Mouse (Mus musculus) heart, embryonic 13.5 days (tissue): ENCODE data around the gene Hdgf. TPM values are rescaled to one million over a fixed set of nuclear protein-coding genes. Genes with fewer than 3 reads are reported as not detected.

ENCODE experiments used
- ATAC-seq: fragments of 200-750 bp; cut with Nextera tagmentation; 2 replicates; pipeline ENCODE4 v1.8.0; 2017; ENCODE audit warnings: moderate TSS enrichment; ENCODE audit not compliant: insufficient number of reproducible peaks, low FRiP score, low TSS enrichment; ENCODE audit errors: extremely low read depth
- H3K27ac ChIP-seq: fragments of 300-500 bp; sonication (generic); replicated peaks from 2 replicates; pipeline ENCODE4 v1.5.1; 2015; ENCODE audit warnings: moderate library complexity, mild to moderate bottlenecking, inconsistent platforms
- H3K27me3 ChIP-seq: fragments of 300-500 bp; sonication (generic); replicated peaks from 2 replicates; pipeline ENCODE4 v1.6.1; 2015; ENCODE audit warnings: mild to moderate bottlenecking, inconsistent platforms
- H3K36me3 ChIP-seq: fragments of 300-500 bp; sonication (generic); 2 replicates; pipeline ENCODE4 v1.6.1; 2015; ENCODE audit warnings: mild to moderate bottlenecking, inconsistent platforms
- H3K4me1 ChIP-seq: fragments of 300-500 bp; sonication (generic); 2 replicates; pipeline ENCODE4 v1.6.1; 2015; ENCODE audit warnings: inconsistent platforms
- H3K4me2 ChIP-seq: fragments of 300-500 bp; sonication (generic); 2 replicates; pipeline ENCODE4 v1.6.1; 2015; ENCODE audit warnings: inconsistent platforms, mild to moderate bottlenecking, moderate library complexity
- H3K4me3 ChIP-seq: fragments of 300-500 bp; sonication (generic); 2 replicates; pipeline ENCODE4 v1.5.1; 2015; ENCODE audit warnings: moderate library complexity, mild to moderate bottlenecking, inconsistent platforms
- H3K9ac ChIP-seq: fragments of 300-500 bp; sonication (generic); 2 replicates; pipeline ENCODE4 v1.6.1; 2015; ENCODE audit warnings: inconsistent platforms, mild to moderate bottlenecking, moderate library complexity
- H3K9me3 ChIP-seq: fragments of 300-500 bp; sonication (generic); 2 replicates; pipeline ENCODE4 v1.6.1; 2016; ENCODE audit warnings: inconsistent platforms
- WGBS: fragments of 180-500 bp; shearing (Covaris S2); methylation state at CpG from one replicate; pipeline ENCODE4 v1.1.7; 2015; ENCODE audit warnings: mixed read lengths; 5-methylcytosine and 5-hydroxymethylcytosine counted together
- polyA plus RNA-seq: library from polyadenylated mRNA; unstranded; fragments of >200 nt; fragmentation: Nextera tagmentation; extraction: Ambion mirVana; gene quantifications from 2 replicates; pipeline ENCODE4 v1.2.1, GENCODE M21; 2015

The Hdgf gene
- polyA plus RNA-seq, 1 experiment from 2014 or later, result 127 TPM

DNA sequence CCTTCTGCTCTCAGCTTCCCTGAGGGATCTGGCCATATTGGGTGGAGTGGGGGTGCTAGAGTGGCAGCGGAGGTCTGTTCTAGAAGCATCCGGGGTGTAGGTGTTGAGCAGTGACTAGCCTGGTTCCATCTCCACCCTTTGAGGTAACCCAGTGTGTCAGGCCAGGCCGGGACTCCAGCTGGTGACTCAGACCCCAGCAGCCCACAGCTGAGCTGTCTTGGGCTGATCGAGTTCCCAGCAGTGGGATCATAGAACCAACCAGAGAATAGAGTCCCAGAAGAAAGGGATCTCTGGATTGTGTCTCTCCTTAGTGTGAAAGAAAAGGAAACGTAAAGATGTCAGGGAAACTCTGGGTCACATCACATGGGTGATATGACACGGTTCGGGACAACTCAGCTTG, 53.2 kb downstream of the Hdgf start:
- H3K4me3 ChIP-seq, result no peak overlapping the region
- H3K4me1 ChIP-seq, result peaks cover 27% of the 10 kb centered on the region
- no peaks in the 10 kb centered on the region for H3K36me3 ChIP-seq
- WGBS, result 61% methylated on average over 7 of the region's 7 CpGs
- H3K9ac ChIP-seq, result no peak overlapping the region
- ATAC-seq, result no peak
- H3K4me2 ChIP-seq, result no peak overlapping the region
- 0 out of 2 replicates have a peak, but pooled peaks cover 4% of the 10 kb centered on the region for H3K27me3 ChIP-seq
- H3K27ac ChIP-seq, result peak overlapping the region; percentile 90; the same call in 1 of the 2 replicates
- H3K9me3 ChIP-seq, result no peaks in the 10 kb centered on the region

- H3K4me1 ChIP-seq, result peaks cover 27% of the 10 kb centered on the region
- H3K9me3 ChIP-seq, result no peaks in the 10 kb centered on the region
- peak overlapping the region; percentile 90 for H3K27ac ChIP-seq
- peak overlapping the region; percentile 85 for H3K9ac ChIP-seq
- H3K4me3 ChIP-seq, result peak overlapping the region; percentile 57
- H3K36me3 ChIP-seq, result no peaks in the 10 kb centered on the region
- H3K27me3 ChIP-seq, result 0 out of 2 replicates have a peak, but pooled peaks cover 4% of the 10 kb centered on the region
- peak overlapping the region; percentile 82 for H3K4me2 ChIP-seq
- WGBS, result 8% methylated on average over 10 of the region's 10 CpGs
- no peak for ATAC-seq
These were observed 54.1 kb downstream of the Hdgf start for GRCm38 (mm10) chr3:87960191-87960585.

DNA sequence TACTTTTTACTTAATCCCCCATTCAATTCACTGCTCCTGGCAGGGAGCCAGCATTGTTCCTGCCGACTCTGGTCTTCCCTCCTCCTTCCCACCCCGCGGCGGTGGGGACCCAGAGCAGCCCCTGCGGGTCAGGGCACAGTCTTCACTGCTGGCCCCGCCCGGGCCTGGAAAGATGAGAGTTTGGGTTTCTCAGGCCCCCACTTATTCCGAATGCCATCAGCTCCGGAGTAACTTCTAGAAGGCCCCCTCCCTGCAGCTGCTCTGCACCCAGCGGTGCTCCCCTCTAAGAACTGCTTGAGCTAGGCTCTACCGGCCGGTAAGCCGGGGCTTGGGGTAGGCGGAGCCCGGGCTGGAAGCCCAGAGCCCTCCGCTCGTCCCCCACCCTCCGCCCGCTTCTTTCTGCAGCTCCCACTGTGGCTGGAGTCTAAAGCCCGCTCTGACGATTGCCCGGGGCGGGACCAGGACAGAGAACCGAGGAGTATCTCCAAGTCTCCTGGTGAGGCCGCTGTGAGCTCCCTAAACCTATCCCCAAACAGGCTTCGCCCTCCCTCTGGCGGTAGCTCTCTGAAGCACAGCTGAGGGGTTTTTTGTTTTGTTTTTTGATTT, 54.6 kb downstream of the Hdgf start:
- H3K9me3 ChIP-seq, result no peaks in the 10 kb centered on the region
- 0 out of 2 replicates have a peak, but pooled peaks cover 4% of the 10 kb centered on the region for H3K27me3 ChIP-seq
- H3K4me2 ChIP-seq, result peak overlapping the region; percentile 82
- H3K27ac ChIP-seq, result peak overlapping the region; percentile 90
- peak; percentile 91 for ATAC-seq
- H3K4me1 ChIP-seq, result peaks cover 27% of the 10 kb centered on the region
- H3K4me3 ChIP-seq, result peak overlapping the region; percentile 57
- peak overlapping the region; percentile 85 for H3K9ac ChIP-seq
- WGBS, result under 1% methylated on average over 27 of the region's 27 CpGs
- no peaks in the 10 kb centered on the region for H3K36me3 ChIP-seq

Other genes with a start within 250 kb of the Hdgf start
- gene Lrrc71, start 157.7 kb upstream of the Hdgf start, polyA plus RNA-seq, result 0.25 TPM in 1 of 2 replicates, not detected in the other
- 0.66 and 1.5 TPM in 2 replicates for gene Ntrk1, start 111.2 kb upstream of the Hdgf start, polyA plus RNA-seq
- gene Insrr, start 109.4 kb upstream of the Hdgf start, polyA plus RNA-seq, result 0.06 and 0.08 TPM in 2 replicates
- gene Pear1, start 82.0 kb upstream of the Hdgf start, polyA plus RNA-seq, result 17.1 and 18.1 TPM in 2 replicates
- 0.04 and 0.17 TPM in 2 replicates for gene Sh2d2a, start 59.6 kb upstream of the Hdgf start, polyA plus RNA-seq
- gene Prcc, start 20.7 kb upstream of the Hdgf start, polyA plus RNA-seq, result 9.7 and 11.7 TPM in 2 replicates
- 55.0 and 57.2 TPM in 2 replicates for gene Mrpl24, start 13.2 kb downstream of the Hdgf start, polyA plus RNA-seq
- 28.9 and 30.1 TPM in 2 replicates for gene Isg20l2, start 24.0 kb downstream of the Hdgf start, polyA plus RNA-seq
- 13.4 and 16.0 TPM in 2 replicates for gene Rrnad1, start 24.4 kb downstream of the Hdgf start, polyA plus RNA-seq
- gene Crabp2, start 42.3 kb downstream of the Hdgf start, polyA plus RNA-seq, result 6.2 and 8.4 TPM in 2 replicates
- gene Nes, start 64.8 kb downstream of the Hdgf start, polyA plus RNA-seq, result 18.7 and 18.9 TPM in 2 replicates
- gene Bcan, start 93.9 kb downstream of the Hdgf start, polyA plus RNA-seq, result 0.07 TPM in 1 of 2 replicates, not detected in the other
- gene Hapln2, start 121.3 kb downstream of the Hdgf start, polyA plus RNA-seq, result not detected in 2 replicates
- gene Gpatch4, start 136.8 kb downstream of the Hdgf start, polyA plus RNA-seq, result 18.7 and 20.9 TPM in 2 replicates
- gene Naxe, start 152.2 kb downstream of the Hdgf start, polyA plus RNA-seq, result 144 and 156 TPM in 2 replicates
- gene Ttc24, start 172.0 kb downstream of the Hdgf start, polyA plus RNA-seq, result not detected in 2 replicates
- gene Iqgap3, start 175.7 kb downstream of the Hdgf start, polyA plus RNA-seq, result 22.7 and 24.2 TPM in 2 replicates
- gene Mef2d, start 236.1 kb downstream of the Hdgf start, polyA plus RNA-seq, result 35.5 and 37.1 TPM in 2 replicates